Mouse (Mus musculus): ENCODE results near the gene Arhgap20. TPM values are rescaled to one million over a fixed set of nuclear protein-coding genes. Genes with fewer than 3 reads are reported as not detected.

Gene Arhgap20
- total and polyA plus RNA-seq, 3 experiments, result 0.56 to 2.2 (median 1.8) TPM

DNA sequence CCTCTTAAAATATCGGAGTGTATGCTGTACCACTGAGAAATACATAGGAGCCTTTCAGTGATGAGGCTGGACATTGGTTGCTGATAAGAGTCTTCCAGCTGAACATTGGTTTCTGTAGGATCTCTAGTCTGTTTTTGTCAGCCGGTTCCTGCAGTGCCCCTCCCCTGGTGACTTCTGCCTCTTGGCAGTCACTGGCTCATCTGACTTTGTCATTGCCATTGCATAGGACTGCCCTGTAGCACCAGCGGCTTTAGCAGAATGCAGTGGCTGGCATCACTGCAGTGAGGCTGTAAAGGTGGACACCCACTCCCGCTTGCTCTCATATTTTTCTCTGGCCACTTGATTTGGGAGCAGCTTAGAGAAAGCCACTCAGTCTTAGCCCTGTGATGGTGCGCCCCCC, 33.1 kb downstream of the Arhgap20 start:
- DNase-seq, result no peak

DNA sequence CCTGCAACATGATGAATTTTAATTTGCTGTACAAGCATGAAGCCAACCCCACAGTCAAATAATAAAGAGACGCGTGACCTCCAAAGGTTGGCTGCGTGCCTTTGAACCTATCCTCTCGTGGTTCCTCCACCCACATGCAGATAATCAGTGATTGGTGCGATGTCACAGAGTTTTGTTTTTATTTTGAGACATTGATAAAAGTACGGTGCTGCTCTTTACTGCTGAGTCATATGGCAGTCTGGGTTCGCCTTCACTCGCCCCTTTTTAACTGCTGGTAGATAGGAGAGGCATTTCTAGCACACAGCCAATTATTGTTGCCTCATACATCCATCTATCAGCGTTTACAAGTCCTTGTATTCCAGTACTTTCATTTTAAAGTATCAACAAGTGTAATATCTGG, 34.0 kb downstream of the Arhgap20 start:
- peak; percentile 50 for DNase-seq

DNA sequence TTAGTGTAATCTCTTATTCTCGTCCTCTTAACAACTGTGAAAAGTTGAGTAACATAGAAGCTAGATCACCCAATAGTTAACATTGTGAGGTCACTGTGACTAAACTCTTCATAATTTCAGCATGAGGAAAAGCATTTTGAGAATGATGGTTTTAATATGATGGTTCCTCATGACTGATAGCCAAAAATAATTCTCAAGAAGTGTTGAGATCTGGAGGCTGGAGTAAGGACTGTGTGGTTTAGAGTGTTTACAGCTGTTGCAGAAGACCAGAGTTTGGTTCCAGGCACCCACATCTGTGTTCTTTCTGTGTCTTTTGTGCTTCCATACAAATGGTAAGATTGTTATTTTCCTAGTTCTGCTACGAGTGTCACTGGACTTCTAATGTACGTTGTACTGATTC, 42.1 kb downstream of the Arhgap20 start:
- no peak for DNase-seq

DNA sequence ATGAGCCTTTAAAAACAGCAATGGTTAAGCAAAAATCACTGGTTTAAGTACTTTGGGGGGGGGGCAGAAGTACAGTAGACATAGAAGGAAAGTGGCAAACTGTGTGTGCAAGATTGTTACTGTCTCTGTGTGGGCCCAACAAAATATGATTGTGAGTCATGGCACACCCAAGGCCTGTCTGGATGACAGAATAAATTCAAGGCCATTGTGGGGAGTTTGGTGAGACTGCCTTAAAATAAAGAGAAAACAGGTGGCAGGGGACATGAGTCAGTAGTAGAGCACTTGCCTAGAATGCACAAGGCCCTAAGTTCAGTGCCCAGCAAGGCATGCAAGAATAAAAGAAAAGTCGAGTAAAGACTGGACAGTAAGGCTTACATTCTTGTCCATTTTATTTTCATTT, 47.8 kb downstream of the Arhgap20 start:
- peak; percentile 79 for DNase-seq

DNA sequence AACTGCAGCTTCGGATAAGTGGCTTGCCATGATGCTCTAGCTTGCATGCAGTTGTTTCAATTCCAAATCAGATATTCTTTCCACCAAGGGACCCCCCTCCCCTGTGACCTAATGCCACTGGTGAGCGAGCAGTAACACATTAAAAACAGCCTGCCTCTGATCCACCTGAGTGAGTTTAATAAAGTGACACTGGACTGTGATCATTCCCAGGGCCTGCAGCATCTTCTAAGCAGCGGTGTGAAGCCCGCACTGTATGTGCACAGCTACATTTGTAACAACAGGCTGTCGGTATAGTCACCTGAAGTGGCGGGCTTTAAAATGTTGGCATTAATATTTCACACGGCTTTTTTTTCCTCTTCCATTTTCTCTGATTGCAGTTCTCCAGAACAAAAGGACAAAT, 59.4 kb downstream of the Arhgap20 start:
- no peak for DNase-seq

DNA sequence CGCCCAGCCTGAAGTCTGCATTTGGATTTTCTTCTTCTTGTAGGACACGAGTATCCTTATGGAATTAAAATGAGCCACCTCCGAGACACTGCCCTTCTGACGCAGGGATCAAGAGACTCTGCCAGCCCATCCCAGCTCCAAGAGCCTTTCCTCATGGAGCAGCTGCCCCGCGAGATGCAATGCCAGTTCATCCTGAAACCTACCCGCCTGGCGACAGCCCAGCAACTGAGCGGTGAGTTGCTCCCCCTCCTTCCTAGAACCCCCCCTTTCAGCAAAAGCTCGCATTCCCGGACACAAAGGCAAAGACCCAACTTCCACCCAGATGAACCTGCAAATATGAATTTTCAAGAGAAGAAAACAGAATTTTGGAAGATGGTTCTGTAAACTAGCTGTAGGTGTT, 66.5 kb downstream of the Arhgap20 start:
- DNase-seq, result no peak

DNA sequence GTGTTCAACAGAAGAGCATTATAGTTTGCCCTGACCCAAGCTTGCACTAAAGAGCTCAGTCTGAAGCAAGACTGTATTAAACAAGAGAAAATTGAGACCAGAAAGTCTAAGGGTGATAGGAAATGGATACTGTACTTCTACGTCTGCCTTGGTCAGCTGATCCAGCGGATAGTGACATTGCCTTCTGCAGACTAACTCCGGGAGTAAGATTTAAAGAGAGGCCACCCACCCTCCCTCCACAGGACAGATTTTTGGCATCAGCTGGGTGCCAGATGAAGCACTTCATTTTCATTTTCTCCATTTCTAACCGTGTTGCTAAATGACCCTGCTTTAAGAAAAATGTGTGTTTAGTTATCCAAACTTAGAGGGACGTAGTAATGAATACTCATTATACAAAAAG, 67.2 kb downstream of the Arhgap20 start:
- DNase-seq, result no peak

DNA sequence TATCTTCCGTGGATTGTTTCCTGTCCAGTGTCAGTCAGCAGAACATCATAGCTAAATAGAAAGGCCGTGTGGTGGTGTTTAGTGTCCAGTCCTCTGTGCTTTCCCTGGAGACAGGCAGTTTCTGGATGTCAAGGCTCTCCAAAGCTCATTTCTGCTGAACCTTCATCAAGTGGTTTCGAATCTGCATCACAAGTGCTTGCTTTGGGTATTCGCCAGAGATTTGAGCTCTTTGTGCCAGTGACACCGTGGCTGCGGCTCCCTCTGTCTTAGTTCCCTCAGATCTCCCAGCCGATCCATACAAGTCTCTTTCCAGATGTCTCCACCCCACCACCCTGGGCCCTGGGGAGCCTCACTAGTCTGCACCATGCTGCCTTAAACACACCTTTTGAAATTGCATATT, 72.6 kb downstream of the Arhgap20 start:
- no peak for DNase-seq

DNA sequence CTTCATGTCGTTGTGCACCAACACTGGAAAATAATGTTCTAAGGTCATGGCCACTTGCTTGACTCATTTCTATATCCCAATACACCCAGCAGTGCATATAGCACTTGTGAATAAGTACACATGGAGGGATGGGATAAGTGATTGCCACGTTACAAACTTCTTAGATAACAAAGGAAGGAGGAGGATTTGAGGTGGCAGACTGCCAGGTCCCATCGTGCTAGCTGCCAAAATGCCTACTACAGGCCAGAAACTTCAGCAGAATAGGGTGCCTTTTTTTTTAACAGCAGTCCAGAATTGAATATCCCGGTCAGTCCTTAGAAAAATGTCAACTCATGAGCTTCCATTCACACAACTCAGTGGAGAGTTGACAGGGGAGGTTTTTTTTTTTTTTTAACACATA, 78.1 kb downstream of the Arhgap20 start:
- peak; percentile 46 for DNase-seq

DNA sequence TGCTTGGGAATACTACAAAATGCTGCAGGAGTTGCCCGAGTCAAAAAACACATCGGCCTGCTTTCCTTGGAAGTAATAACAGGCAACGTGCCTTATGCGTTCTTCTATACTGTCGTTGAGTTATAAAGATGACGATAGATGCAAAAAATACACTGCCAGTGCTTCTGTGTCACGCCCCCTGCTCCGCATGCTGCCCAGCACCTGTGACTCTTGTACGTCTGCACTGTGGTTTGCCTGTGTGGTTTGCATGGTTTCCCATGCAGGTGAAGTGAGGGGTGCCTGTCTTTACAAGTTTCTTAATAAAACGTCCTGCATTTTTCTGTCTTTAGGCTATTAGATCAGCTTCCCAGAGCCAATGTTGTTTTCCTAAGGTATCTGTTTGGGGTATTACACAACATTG, 80.7 kb downstream of the Arhgap20 start:
- DNase-seq, result no peak

DNA sequence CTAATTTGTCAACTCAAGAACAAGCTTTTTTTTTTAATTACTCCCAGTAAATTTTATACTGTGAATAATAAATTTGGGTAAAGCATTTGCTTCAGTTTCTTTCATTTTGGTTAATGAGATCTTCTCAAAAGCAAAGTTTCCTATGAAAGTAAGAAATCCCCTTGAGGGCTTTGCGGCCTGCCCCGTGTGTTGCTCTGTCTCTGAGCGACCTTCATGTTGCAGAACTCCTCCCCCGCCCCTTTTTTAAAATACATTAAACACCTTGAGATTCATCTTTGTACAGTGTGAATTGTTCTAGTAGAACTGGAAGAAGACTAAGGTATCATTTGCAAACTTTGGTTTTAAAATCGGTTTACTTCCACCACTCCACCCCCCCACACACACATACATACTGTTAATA, 88.6 kb downstream of the Arhgap20 start:
- DNase-seq, result no peak

DNA sequence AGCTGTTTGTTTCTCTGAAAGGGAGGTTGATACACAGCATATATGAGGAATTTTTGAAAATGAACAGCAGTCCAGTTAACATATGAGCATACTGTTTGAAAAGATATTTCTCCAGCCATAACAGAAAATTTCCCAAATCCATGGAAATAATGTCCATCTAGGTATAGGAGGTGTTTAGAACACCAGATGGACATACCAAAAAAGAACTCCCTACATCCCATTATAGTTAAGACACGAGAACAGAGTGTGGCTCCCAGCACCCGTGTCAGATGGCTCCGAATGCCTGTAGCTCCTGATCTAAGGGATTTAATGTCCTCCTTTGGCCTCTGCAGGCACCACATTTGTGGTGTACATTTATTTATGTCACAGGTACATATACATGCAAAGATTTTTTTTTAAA, 99.1 kb downstream of the Arhgap20 start:
- DNase-seq, result no peak

DNA sequence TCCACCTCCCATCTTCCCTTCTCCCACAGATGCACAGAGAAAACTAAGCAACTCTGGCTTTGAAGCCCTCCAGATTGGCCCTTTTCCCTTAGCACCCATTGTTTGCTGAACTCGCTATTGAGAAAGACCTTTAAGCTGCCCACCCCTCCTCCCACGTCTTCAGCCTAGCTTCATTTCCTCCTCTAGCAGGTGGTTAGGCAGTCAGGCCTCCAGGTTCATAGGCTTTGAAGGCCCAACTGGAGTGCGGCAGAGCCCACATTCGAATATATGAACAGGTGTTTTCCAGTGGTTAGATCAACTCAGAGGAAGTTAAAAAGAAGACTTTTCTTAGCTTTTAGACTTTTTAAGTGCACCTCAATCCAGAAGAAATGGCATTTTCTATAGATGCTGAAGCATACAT, 101.5 kb downstream of the Arhgap20 start:
- no peak for DNase-seq

DNA sequence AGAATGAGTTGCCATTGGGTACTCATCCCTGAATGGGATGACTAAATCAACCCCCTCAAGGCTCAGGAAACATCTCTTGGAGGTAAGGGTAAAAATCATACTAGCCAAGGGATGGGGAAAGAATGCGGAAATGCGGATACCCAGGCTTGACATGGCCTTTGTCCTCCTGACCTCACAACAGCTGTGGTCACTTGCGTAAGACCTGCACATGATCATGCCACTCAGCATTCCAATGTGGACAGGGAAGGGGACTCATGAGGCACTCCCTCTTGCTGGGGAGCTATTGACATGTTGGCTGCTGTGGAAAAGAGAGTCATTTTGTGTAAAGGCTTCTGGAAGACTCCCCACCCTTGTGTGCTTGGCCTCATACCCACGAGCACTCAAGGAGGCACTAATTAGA, 103.9 kb downstream of the Arhgap20 start:
- peak; percentile 19 for DNase-seq

DNA sequence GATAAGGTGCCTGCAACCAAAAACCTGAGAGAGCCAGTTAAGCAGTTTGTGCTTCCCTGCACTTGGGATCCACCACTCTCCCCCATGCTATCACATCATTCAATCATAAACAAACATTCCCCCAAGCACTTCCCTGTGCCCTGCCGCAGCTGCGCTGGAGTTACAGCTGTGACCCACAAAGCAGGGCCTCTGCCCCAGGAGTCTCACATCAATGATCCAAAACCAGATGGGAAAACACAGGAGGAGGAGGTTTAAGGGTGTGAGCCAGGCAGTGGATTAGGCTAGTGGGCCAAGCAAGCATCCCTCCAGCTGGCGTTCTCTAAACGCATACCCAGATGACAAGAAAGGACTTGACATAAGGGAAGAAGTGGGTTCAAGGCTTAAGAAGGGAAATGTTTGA, 109.2 kb downstream of the Arhgap20 start:
- no peak for DNase-seq

DNA sequence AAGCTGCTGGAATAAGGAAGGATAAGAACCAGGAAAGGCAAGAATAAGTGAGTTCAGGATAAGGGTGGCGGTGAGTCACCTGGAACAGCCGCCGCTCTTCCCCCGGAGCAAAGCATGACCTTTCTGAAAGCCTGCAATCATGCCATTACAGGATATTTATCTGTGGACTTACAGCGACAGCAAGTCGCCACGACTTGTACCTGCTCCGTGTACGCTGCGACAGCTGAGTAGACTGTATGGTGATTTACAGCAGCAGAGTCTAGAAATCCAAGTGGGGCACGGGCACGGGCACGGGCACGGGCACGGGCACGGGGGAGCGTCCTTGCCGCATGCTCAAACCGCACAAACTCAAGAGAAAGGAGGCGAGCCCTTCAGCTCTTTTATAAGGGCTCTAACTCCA, 110.4 kb downstream of the Arhgap20 start:
- peak; percentile 37 for DNase-seq

DNA sequence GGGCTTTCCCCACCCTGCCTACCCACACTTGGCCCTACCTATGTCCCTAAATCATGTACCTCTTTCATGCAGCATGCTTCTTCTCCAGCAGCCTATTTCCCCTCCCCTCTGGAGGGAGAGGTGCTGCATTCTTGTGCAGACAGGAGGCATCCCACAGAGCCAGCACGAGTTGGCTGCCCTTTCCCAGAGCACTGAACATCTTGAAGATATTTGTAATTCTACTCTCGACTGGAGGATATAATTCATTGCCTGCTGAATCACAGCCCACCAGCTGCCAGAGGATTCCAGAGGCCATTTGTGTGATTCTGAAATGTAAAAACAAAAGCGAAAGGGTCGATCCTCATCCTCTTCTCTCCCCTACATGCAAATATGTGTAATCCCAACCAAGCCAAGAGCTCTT, 116.2 kb downstream of the Arhgap20 start:
- peak; percentile 62 for DNase-seq

DNA sequence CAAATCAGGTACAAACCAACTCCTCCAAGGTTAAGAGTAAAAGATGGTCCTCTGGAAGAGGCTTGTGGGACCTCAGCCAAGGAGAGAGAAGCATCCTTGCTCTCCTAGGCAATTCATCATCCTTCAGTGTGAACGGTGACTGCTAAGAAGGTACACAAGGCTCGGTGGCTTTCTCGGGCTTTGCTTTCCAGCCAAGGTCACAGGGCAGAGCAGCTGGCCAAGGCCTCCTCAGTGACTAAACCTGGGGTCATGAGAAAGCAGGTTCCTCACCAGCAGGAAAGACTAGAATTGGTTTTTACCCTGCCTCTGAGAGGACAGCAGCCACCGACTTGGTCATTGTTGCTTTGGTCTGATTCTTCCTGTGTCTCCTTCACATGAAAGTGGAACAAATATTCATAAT, 116.7 kb downstream of the Arhgap20 start:
- peak; percentile 78 for DNase-seq

DNA sequence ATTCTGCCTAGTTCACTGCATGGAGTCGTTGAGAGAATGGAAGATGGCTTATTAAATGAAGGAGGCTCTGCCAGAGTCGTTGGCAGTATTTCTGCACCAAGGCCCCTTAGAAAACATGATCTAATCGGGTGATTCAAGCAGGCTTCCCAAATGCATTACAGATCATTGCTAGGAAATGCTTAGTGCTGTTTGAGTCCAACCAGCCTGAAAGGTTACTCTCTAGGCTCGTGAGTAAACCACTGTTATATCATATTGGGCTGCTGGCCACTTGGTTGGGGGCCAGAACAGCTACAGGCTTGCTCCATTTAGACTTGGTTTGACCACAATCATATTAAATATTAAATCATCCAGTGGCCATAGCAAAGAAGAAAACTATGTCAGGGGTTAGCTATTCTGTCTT, 118.2 kb downstream of the Arhgap20 start:
- DNase-seq, result peak; percentile 85

DNA sequence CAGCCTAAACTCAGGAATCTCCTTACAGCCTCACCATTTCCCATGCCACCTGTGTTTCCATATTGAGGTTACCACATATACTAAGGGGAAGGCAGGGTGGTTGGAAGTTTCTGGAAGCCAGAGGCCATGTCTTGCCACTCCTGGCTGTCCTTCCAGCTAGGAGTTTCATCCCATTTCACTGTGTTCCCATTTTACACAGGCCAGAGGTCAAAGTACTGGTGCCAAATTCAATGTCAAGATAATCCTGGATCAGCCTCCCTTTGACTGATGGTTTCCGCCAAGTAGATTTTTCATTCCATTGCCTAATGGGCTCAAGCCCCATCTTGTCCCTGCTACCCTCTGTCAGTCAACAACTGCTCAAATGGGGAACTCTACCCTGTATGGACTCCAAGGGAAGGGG, 127.8 kb downstream of the Arhgap20 start:
- DNase-seq, result no peak

Other genes with a start within 250 kb of the Arhgap20 start
- gene Fdx1, start 198.2 kb downstream of the Arhgap20 start, total RNA-seq (2021), result 1,000 to 10,000 TPM; 1,986 to 2,305 TPM
- gene Fdx1, start 198.2 kb downstream of the Arhgap20 start, polyA plus RNA-seq (2012; rRNA removed), result 10,930 and 16,655 TPM in 2 replicates